Mouse (Mus musculus) limb, embryonic 11.5 days (tissue): ENCODE measurements at regions not wholly inside any gene's neighbourhood (a gene's known extent, or its start where the extent isn't known, plus 50 kb on each side); places are given as distances from the start of the nearest gene placed in this dataset.

Experiments used
- ATAC-seq: fragments of 200-750 bp; cut with Nextera tagmentation; 2 replicates; pipeline ENCODE4 v1.8.0; 2017; ENCODE audit warnings: low read depth; ENCODE audit not compliant: insufficient number of reproducible peaks, low FRiP score, low TSS enrichment
- DNase-seq: peaks from one replicate; pipeline ENCODE4 v3.0.0-alpha.2; 2015; ENCODE audit warnings: low spot score
- H3K27ac ChIP-seq: fragments of 300-500 bp; sonication (generic); replicated peaks from 2 replicates; pipeline ENCODE4 v1.5.1; 2014; ENCODE audit warnings: low read depth, mild to moderate bottlenecking, low read length
- H3K27me3 ChIP-seq: fragments of 300-500 bp; sonication (generic); 2 replicates; pipeline ENCODE4 v1.6.1; 2014; ENCODE audit warnings: mild to moderate bottlenecking, low read length, mixed read lengths; ENCODE audit not compliant: control insufficient read depth, insufficient read depth
- H3K36me3 ChIP-seq: fragments of 300-500 bp; sonication (generic); 2 replicates; pipeline ENCODE4 v1.6.1; 2014; ENCODE audit warnings: mild to moderate bottlenecking, low read length, moderate library complexity, mixed read lengths; ENCODE audit not compliant: control insufficient read depth, insufficient read depth
- H3K4me1 ChIP-seq: fragments of 300-500 bp; sonication (generic); 2 replicates; pipeline ENCODE4 v1.6.1; 2014; ENCODE audit warnings: low read length, mixed read lengths; ENCODE audit not compliant: control insufficient read depth, insufficient read depth
- H3K4me2 ChIP-seq: fragments of 300-500 bp; sonication (generic); 2 replicates; pipeline ENCODE4 v1.6.1; 2014; ENCODE audit warnings: low read depth, mild to moderate bottlenecking, moderate library complexity; ENCODE audit not compliant: severe bottlenecking
- H3K4me3 ChIP-seq: fragments of 300-500 bp; sonication (generic); 2 replicates; pipeline ENCODE4 v1.5.1; 2014; ENCODE audit warnings: low read depth, low read length
- H3K9ac ChIP-seq: fragments of 300-500 bp; sonication (generic); 2 replicates; pipeline ENCODE4 v1.6.1; 2014; ENCODE audit warnings: mild to moderate bottlenecking, low read length
- H3K9me3 ChIP-seq: fragments of 300-500 bp; sonication (generic); 2 replicates; pipeline ENCODE4 v1.6.1; 2016; ENCODE audit warnings: low read length; ENCODE audit not compliant: control insufficient read depth
- WGBS: fragments of 180-500 bp; shearing (Covaris S2); extraction: QIAGEN DNeasy Blood & Tissue Kit; methylation state at CpG from one replicate; pipeline ENCODE4 v1.1.7; 2014; 5-methylcytosine and 5-hydroxymethylcytosine counted together

DNA sequence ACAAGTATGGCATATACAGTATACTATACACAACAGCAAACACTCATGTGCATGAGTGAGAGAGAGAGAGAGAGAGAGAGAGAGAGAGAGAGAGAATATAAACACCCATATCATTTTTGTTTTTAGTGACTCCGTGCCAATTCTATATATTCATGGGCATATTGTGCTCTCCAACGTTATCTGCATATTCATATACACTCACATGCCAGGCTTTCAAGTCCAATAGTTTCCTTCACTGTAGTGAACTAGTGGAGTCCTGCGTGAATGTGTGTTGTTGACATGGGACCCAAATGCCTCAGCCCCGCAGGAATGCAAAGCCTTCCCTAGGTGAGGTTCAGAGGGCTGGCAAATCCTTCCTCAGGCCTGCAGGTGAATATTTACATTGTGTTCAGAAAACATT, 53.4 kb upstream of the Nab1 start:
- no peak for DNase-seq
- no peaks in the 10 kb centered on the region for H3K4me1 ChIP-seq
- no peak overlapping the region for H3K4me3 ChIP-seq
- no peak overlapping the region for H3K27ac ChIP-seq
- no peaks in the 10 kb centered on the region for H3K27me3 ChIP-seq
- no peak for ATAC-seq
- no peaks in the 10 kb centered on the region for H3K9me3 ChIP-seq
- 62% methylated on average over 4 of the region's 4 CpGs for WGBS
- no peak overlapping the region for H3K9ac ChIP-seq
- no peak overlapping the region for H3K4me2 ChIP-seq
- H3K36me3 ChIP-seq, result no peaks in the 10 kb centered on the region

DNA sequence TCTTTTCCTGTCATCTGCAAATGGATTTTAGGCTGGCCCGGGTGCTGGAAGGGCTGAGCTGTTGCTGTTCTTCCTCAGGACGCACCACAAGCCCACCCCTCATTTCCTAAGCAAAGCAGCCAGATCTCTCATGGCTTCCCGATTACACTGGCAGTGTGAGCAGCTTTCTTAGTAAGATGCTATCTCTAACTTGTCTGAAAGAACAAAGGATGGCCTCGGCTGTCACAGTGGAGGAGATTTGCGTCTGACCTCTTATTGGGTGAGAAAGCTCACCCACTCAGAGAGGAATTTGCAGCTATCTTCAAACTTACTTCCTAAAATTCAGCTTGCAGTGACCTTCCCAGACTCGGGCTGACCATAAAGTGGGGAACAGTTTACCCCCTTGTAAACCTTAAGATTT, 64.7 kb upstream of the Nemp2 start:
- Histone ChIP-seq H3K9me3 (no peaks in the 10 kb centered on the region), H3K27ac (no peak overlapping the region), H3K27me3 (no peaks in the 10 kb centered on the region), H3K4me3 (no peak overlapping the region), H3K9ac (no peak overlapping the region), H3K4me2 (no peak overlapping the region), H3K36me3 (no peaks in the 10 kb centered on the region), H3K4me1 (no peaks in the 10 kb centered on the region)
- 26% methylated on average over 6 of the region's 6 CpGs for WGBS
- DNase-seq (no peak), ATAC-seq (no peak)

DNA sequence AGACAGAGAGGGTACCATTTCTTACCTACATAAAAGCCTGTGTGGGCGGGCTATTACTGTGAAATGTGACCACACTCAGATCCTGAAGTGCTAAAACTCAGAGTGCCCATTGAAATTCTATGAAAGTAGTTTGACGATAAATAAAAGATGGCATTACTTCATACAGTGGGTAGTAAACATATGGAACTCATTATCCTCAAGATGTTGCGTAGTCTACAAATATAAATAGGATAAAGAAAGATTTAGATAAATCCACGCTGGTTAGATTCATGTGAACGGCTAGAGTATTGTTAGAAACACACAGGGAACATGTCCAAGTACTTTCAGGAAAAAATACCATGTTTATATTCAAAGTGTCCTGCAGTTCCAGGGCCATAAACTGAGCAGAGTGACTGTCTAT, 58.8 kb upstream of the Nemp2 start:
- no peak overlapping the region for H3K9ac ChIP-seq
- no peak overlapping the region for H3K27ac ChIP-seq
- H3K4me3 ChIP-seq, result no peak overlapping the region
- DNase-seq, result no peak
- H3K4me2 ChIP-seq, result no peak overlapping the region
- H3K27me3 ChIP-seq, result no peaks in the 10 kb centered on the region
- H3K4me1 ChIP-seq, result no peaks in the 10 kb centered on the region
- WGBS, result 82% methylated on average over 5 of the region's 5 CpGs
- no peaks in the 10 kb centered on the region for H3K9me3 ChIP-seq
- ATAC-seq, result no peak
- no peaks in the 10 kb centered on the region for H3K36me3 ChIP-seq

DNA sequence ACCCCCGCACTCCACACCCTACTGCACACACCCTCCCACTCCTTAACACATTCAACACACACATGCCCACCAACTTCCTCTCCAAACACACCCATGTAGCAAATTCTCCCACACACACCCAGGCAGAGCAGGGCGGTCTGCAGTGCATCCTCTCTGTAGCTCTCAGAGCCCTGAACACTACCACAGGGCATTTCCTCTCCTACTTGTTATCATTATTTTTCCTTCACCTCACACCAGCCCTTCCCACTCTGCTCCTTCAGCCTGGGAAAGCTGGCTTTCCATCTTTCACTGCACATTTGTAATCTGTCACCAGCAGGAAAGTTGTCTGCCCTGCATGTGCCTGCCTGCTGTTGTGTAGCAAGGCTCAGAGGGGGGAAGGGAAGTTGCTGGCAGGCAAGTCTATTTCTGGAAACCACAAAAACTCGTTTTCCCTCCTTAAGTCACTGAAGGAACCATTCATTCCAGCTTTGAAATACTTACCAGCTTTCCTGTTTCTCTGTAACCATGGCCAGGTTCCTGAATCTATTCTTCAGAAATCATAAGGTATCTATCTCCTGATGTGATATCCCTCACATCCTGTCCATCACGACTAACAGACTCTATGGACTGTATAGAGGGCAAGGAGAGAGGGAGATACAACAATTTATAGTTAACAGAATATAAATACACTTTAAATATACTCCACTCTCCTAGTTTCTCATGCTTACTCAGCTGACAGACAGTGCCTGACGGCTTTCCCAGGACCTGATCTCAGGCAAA, 52.0 kb upstream of the Nemp2 start:
- Histone ChIP-seq H3K27me3 (no peaks in the 10 kb centered on the region), H3K4me2 (no peak overlapping the region), H3K36me3 (no peaks in the 10 kb centered on the region), H3K4me1 (peaks cover 8% of the 10 kb centered on the region), H3K9me3 (no peaks in the 10 kb centered on the region), H3K4me3 (no peak overlapping the region), H3K27ac (peak overlapping the region; percentile 77), H3K9ac (0 out of 2 replicates have a peak overlapping the region, but pooled peaks have one; percentile 12)
- 36% methylated on average over 5 of the region's 5 CpGs for WGBS
- peak; percentile 69 for DNase-seq
- ATAC-seq, result peak; percentile 78

DNA sequence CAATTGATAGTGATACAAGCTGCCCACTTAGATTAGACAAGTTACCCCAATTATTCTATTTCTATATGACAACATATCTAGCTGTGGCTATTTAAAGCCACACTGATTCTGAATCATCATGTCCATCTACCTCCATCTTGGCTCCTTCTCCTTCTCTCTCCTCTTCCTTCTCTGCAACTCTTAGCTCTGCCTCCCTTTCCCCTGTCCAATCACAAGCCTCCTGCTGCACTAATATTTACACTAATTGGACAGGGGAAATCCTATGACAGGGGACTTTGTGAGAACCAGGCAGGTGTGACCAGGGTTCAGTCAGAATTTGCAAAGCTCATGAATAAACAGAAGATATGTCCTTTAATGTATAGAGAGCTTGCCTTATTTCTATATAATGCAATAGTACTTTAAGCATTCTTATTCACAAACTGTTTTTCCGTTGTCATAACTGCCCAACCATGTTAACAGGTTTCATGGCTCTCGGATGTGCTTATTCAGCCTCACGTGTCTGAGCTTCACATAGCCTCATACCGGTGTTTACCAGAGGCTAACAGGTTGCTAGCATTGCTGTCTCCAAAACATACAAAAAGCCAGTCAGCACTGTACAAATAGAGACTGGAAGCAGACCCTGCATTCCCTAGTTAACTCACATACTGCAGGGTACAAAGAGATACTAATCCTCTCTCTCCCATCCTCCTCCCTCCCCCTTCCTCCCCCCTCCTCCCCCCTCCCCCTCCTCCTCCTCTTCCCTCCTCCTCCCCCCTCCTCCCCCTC, 50.2 kb upstream of the Nemp2 start:
- H3K4me2 ChIP-seq, result no peak overlapping the region
- ATAC-seq, result no peak
- WGBS, result 91% methylated on average over 4 of the region's 4 CpGs
- H3K4me1 ChIP-seq, result peaks cover 8% of the 10 kb centered on the region
- no peak overlapping the region for H3K9ac ChIP-seq
- no peak overlapping the region for H3K27ac ChIP-seq
- no peaks in the 10 kb centered on the region for H3K9me3 ChIP-seq
- DNase-seq, result no peak
- H3K27me3 ChIP-seq, result no peaks in the 10 kb centered on the region
- H3K36me3 ChIP-seq, result no peaks in the 10 kb centered on the region
- no peak overlapping the region for H3K4me3 ChIP-seq
